11 mouse cellular contexts compared by ENCODE assay signal in genomic region chr14:57911316-57911715, GRCm38 (mm10). TPM values are rescaled to one million over a fixed set of nuclear protein-coding genes. Genes with fewer than 3 reads are reported as not detected.
A peak's percentile ranks its signal among the peaks of the same experiment; 100 is the strongest.
DNase-seq lines count a peak whose midpoint lies in the region; ATAC-seq lines count a peak whose summit lies in the region.
"Had no signal": no experiment of that assay in that cellular context is flagged by ENCODE, and none has a peak within 500 bp of the region (broad histone marks: within the 10 kb centered on the region; RNA-seq: fewer than 3 reads in every experiment).

No protein-coding gene starts in this region.

- H3K9ac ChIP-seq in hindbrain, embryonic 16.5 days (ENCODE audit: low read depth, low read length): no peak overlapping the region
- H3K9ac ChIP-seq in hindbrain, embryonic 12.5 days: no peak overlapping the region
- H3K9ac ChIP-seq in midbrain, embryonic 13.5 days (replicated peaks): no peak overlapping the region
- no peak overlapping the region for H3K9ac ChIP-seq in embryonic facial prominence, embryonic 13.5 days
- H3K9ac ChIP-seq: heart, embryonic 15.5 days; intestine, embryonic 15.5 days; kidney, embryonic 15.5 days; liver, embryonic 14.5 days had no signal

- H3K27me3 ChIP-seq in hindbrain, embryonic 16.5 days (replicated peaks; ENCODE audit: control insufficient read depth, insufficient read depth, low read length): no peaks in the 10 kb centered on the region
- H3K27me3 ChIP-seq in hindbrain, embryonic 12.5 days: no peaks in the 10 kb centered on the region
- no peaks in the 10 kb centered on the region for H3K27me3 ChIP-seq in midbrain, embryonic 13.5 days
- no peaks in the 10 kb centered on the region for H3K27me3 ChIP-seq in midbrain, embryonic 10.5 days (ENCODE audit: low read depth, poor library complexity, severe bottlenecking)
- no peaks in the 10 kb centered on the region for H3K27me3 ChIP-seq in embryonic facial prominence, embryonic 13.5 days
- H3K27me3 ChIP-seq: heart, embryonic 15.5 days; intestine, embryonic 15.5 days; kidney, embryonic 15.5 days had no signal

- no peak overlapping the region for H3K4me3 ChIP-seq in hindbrain, embryonic 16.5 days (ENCODE audit: low read length)
- no peak overlapping the region for H3K4me3 ChIP-seq in hindbrain, embryonic 12.5 days
- no peak overlapping the region for H3K4me3 ChIP-seq in midbrain, embryonic 13.5 days (replicated peaks)
- no peak overlapping the region for H3K4me3 ChIP-seq in midbrain, embryonic 10.5 days
- no peak overlapping the region for H3K4me3 ChIP-seq in embryonic facial prominence, embryonic 13.5 days

- WGBS in hindbrain, embryonic 16.5 days: 73% methylated on average over 4 of the region's 4 CpGs
- 82% methylated on average over 4 of the region's 4 CpGs for WGBS in hindbrain, embryonic 12.5 days
- 77% methylated on average over 4 of the region's 4 CpGs for WGBS in midbrain, embryonic 13.5 days
- 77% methylated on average over 4 of the region's 4 CpGs for WGBS in midbrain, embryonic 10.5 days
- WGBS in embryonic facial prominence, embryonic 13.5 days: 86% methylated on average over 4 of the region's 4 CpGs

- no peaks in the 10 kb centered on the region for H3K9me3 ChIP-seq in hindbrain, embryonic 16.5 days (ENCODE audit: control insufficient read depth, low read length)
- no peaks in the 10 kb centered on the region for H3K9me3 ChIP-seq in hindbrain, embryonic 12.5 days (replicated peaks)
- H3K9me3 ChIP-seq in midbrain, embryonic 13.5 days: no peaks in the 10 kb centered on the region
- H3K9me3 ChIP-seq in midbrain, embryonic 10.5 days (replicated peaks): no peaks in the 10 kb centered on the region
- no peaks in the 10 kb centered on the region for H3K9me3 ChIP-seq in embryonic facial prominence, embryonic 13.5 days
- H3K9me3 ChIP-seq: heart, embryonic 15.5 days; intestine, embryonic 15.5 days; kidney, embryonic 15.5 days had no signal

- H3K36me3 ChIP-seq in hindbrain, embryonic 16.5 days (ENCODE audit: control insufficient read depth, insufficient read depth, low read length): peaks cover 3% of the 10 kb centered on the region; the same call in 1 of the 2 replicates
- H3K36me3 ChIP-seq in hindbrain, embryonic 12.5 days: peaks cover 11% of the 10 kb centered on the region
- peaks cover 12% of the 10 kb centered on the region for H3K36me3 ChIP-seq in midbrain, embryonic 13.5 days
- H3K36me3 ChIP-seq in midbrain, embryonic 10.5 days: peaks cover 9% of the 10 kb centered on the region; the same call in 1 of the 2 replicates
- H3K36me3 ChIP-seq in embryonic facial prominence, embryonic 13.5 days: peaks cover 12% of the 10 kb centered on the region
- H3K36me3 ChIP-seq: intestine, embryonic 15.5 days had no signal

- H3K4me1 ChIP-seq in hindbrain, embryonic 16.5 days (ENCODE audit: control insufficient read depth, insufficient read depth, low read depth, low read length): 0 out of 2 replicates have a peak, but pooled peaks cover 2% of the 10 kb centered on the region
- no peaks in the 10 kb centered on the region for H3K4me1 ChIP-seq in hindbrain, embryonic 12.5 days
- peaks cover 3% of the 10 kb centered on the region for H3K4me1 ChIP-seq in midbrain, embryonic 13.5 days (replicated peaks)
- peaks cover 4% of the 10 kb centered on the region; the same call in 1 of the 2 replicates for H3K4me1 ChIP-seq in midbrain, embryonic 10.5 days
- H3K4me1 ChIP-seq in embryonic facial prominence, embryonic 13.5 days: no peaks in the 10 kb centered on the region
- H3K4me1 ChIP-seq: intestine, embryonic 15.5 days; kidney, embryonic 15.5 days had no signal

- H3K4me2 ChIP-seq in hindbrain, embryonic 16.5 days (ENCODE audit: low read length): no peak overlapping the region
- no peak overlapping the region for H3K4me2 ChIP-seq in hindbrain, embryonic 12.5 days (replicated peaks)
- no peak overlapping the region for H3K4me2 ChIP-seq in midbrain, embryonic 13.5 days (replicated peaks)
- no peak overlapping the region for H3K4me2 ChIP-seq in embryonic facial prominence, embryonic 13.5 days

- ATAC-seq in hindbrain, embryonic 16.5 days: 0 out of 2 replicates have a peak, but pooled peaks have one; percentile 18
- ATAC-seq in hindbrain, embryonic 12.5 days (ENCODE audit: low FRiP score): no peak
- peak; percentile 51 for ATAC-seq in midbrain, embryonic 13.5 days
- 0 out of 2 replicates have a peak, but pooled peaks have one; percentile 32 for ATAC-seq in embryonic facial prominence, embryonic 13.5 days (ENCODE audit: insufficient number of reproducible peaks, insufficient read depth, low FRiP score, low TSS enrichment, low read depth)

- no peak for DNase-seq in midbrain, embryonic 10.5 days (ENCODE audit: low spot score)
- no peak for DNase-seq in thymus, postnatal 14 days
- no peak for DNase-seq in spleen, adult 12 weeks (ENCODE audit: low spot score)

- no peak overlapping the region for H3K27ac ChIP-seq in hindbrain, embryonic 16.5 days (ENCODE audit: low read depth, low read length)
- H3K27ac ChIP-seq in hindbrain, embryonic 12.5 days: no peak overlapping the region
- no peak overlapping the region for H3K27ac ChIP-seq in midbrain, embryonic 13.5 days
- H3K27ac ChIP-seq in midbrain, embryonic 10.5 days (replicated peaks): no peak overlapping the region
- H3K27ac ChIP-seq in embryonic facial prominence, embryonic 13.5 days: no peak overlapping the region
- H3K27ac ChIP-seq: heart, embryonic 15.5 days; intestine, embryonic 15.5 days; kidney, embryonic 15.5 days; liver, embryonic 14.5 days had no signal

RNA-seq across cellular contexts. Expression of gene Zdhhc20, which starts 21.2 kb away (rescaled TPM):
- 33.8 and 36.1 TPM in 2 replicates for polyA plus RNA-seq in hindbrain, embryonic 16.5 days (2015; fragmentation: Nextera tagmentation; extraction: Ambion mirVana)
- polyA plus RNA-seq in hindbrain, embryonic 12.5 days (2016; fragmentation: Nextera tagmentation; extraction: Ambion mirVana): 67.0 and 71.6 TPM in 2 replicates
- 43.9 and 50.3 TPM in 2 replicates for polyA plus RNA-seq in midbrain, embryonic 13.5 days (2015; fragmentation: Nextera tagmentation; extraction: Ambion mirVana)
- polyA plus RNA-seq in midbrain, embryonic 10.5 days (2016; fragmentation: Nextera tagmentation; extraction: Ambion mirVana): 52.9 and 53.7 TPM in 2 replicates
- polyA plus RNA-seq in embryonic facial prominence, embryonic 13.5 days (2015; fragmentation: Nextera tagmentation; extraction: Ambion mirVana): 83.3 and 85.5 TPM in 2 replicates
